ENCODE assay signal across 18 mouse cellular contexts in genomic region chr13:81270396-81270795, GRCm38 (mm10).
"Had no signal": no experiment of that assay in that cellular context is flagged by ENCODE, and none has a peak within 500 bp of the region (broad histone marks: within the 10 kb centered on the region; RNA-seq: fewer than 3 reads in every experiment).

No protein-coding gene starts in this region.

- H3K4me3 ChIP-seq: hindbrain, embryonic 15.5 days; layer of hippocampus, adult 2 months; limb, embryonic 10.5 days; limb, embryonic 13.5 days; liver, embryonic 12.5 days; liver, embryonic 15.5 days had no signal

- H3K27me3 ChIP-seq: hindbrain, embryonic 15.5 days; limb, embryonic 13.5 days; liver, embryonic 12.5 days; liver, embryonic 15.5 days had no signal

- H3K4me2 ChIP-seq: hindbrain, embryonic 15.5 days; limb, embryonic 13.5 days; liver, embryonic 12.5 days; liver, embryonic 15.5 days; midbrain, embryonic 11.5 days had no signal

- ATAC-seq: intestine, postnatal 0 days; liver, embryonic 12.5 days had no signal

- H3K9ac ChIP-seq: hindbrain, embryonic 15.5 days; limb, embryonic 13.5 days; liver, embryonic 12.5 days; liver, embryonic 15.5 days had no signal

- H3K4me1 ChIP-seq: hindbrain, embryonic 15.5 days; limb, embryonic 10.5 days; limb, embryonic 13.5 days; liver, embryonic 12.5 days; liver, embryonic 15.5 days had no signal

- DNase-seq: layer of hippocampus, adult 9-11 months; liver; lung, adult 2 months; lung, postnatal 14 days; lung, postnatal 4 days; midbrain, embryonic 14.5 days; right cerebral cortex, adult 18-20 months; right cerebral cortex, postnatal 14 days; right cerebral cortex, postnatal 4 days; thymus, postnatal 25 days had no signal

- H3K27ac ChIP-seq: hindbrain, embryonic 15.5 days; layer of hippocampus, adult 2 months; limb, embryonic 10.5 days; limb, embryonic 13.5 days; liver, embryonic 12.5 days; liver, embryonic 15.5 days had no signal

- H3K36me3 ChIP-seq: hindbrain, embryonic 15.5 days; limb, embryonic 10.5 days; limb, embryonic 13.5 days; liver, embryonic 12.5 days; liver, embryonic 15.5 days had no signal

- H3K9me3 ChIP-seq: hindbrain, embryonic 15.5 days; limb, embryonic 10.5 days; limb, embryonic 13.5 days; liver, embryonic 12.5 days; liver, embryonic 15.5 days had no signal
